Mouse (Mus musculus): ENCODE measurements around the gene Trit1.

DNA sequence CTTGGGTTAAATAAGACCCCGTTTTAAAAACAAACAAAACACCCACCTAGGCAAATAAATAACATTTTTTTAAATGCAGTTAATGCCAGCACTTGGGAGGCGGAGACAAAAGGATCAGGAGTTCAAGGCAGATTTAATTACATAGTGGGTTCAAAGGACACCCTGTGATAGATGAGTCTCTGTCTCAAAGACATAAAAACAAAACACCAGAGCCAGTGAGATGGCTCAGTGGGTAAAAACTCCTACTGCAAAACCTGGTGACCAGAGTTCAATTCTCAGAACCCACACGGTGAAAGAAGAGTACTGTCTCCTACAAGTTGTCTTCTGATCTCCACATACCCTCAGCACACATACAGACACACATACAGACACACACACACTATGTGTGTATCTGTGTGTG is 24.1 kb upstream of the Trit1 start:
- TF ChIP-seq CTCF (IDR thresholded peaks at IDR 0.05; ENCODE audit: borderline replicate concordance, extremely low read depth, insufficient read depth, insufficient read length) (no peak), POLR2A (IDR thresholded peaks at IDR 0.05; ENCODE audit: borderline replicate concordance, extremely low read depth, insufficient read depth, insufficient read length, poor library complexity, severe bottlenecking) (no peak)
